Mouse (Mus musculus): ENCODE data around the gene Rasal2.

Rasal2 gene

GRCm38 (mm10) chr1:157334834-157335233, 77.6 kb downstream of the Rasal2 start:
- DNase-seq (ENCODE audit: low spot score), result no peak

- no peak for DNase-seq (ENCODE audit: low spot score)
Measured at GRCm38 (mm10) chr1:157328068-157328467, 84.3 kb downstream of the Rasal2 start.

- DNase-seq (ENCODE audit: low spot score), result no peak
Measured at GRCm38 (mm10) chr1:157323091-157323490, 89.3 kb downstream of the Rasal2 start.

- no peak for DNase-seq (ENCODE audit: low spot score)
Measured at GRCm38 (mm10) chr1:157318896-157319295, 93.5 kb downstream of the Rasal2 start.

- DNase-seq (ENCODE audit: low spot score), result no peak
Measured at GRCm38 (mm10) chr1:157301266-157301665, 111.1 kb downstream of the Rasal2 start.

- no peak for DNase-seq (ENCODE audit: low spot score)
Measured at GRCm38 (mm10) chr1:157299559-157299958, 112.8 kb downstream of the Rasal2 start.

GRCm38 (mm10) chr1:157298990-157299389, 113.4 kb downstream of the Rasal2 start:
- DNase-seq (ENCODE audit: low spot score), result no peak

GRCm38 (mm10) chr1:157297137-157297536, 115.3 kb downstream of the Rasal2 start:
- no peak for DNase-seq (ENCODE audit: low spot score)

- DNase-seq (ENCODE audit: low spot score), result no peak
Measured at GRCm38 (mm10) chr1:157295868-157296267, 116.5 kb downstream of the Rasal2 start.

GRCm38 (mm10) chr1:157290173-157290572, 122.2 kb downstream of the Rasal2 start:
- no peak for DNase-seq (ENCODE audit: low spot score)

- DNase-seq (ENCODE audit: low spot score), result no peak
Measured at GRCm38 (mm10) chr1:157289251-157289650, 123.1 kb downstream of the Rasal2 start.

GRCm38 (mm10) chr1:157286561-157286960, 125.8 kb downstream of the Rasal2 start:
- peak; percentile 10 for DNase-seq (ENCODE audit: low spot score)

GRCm38 (mm10) chr1:157285366-157285765, 127.0 kb downstream of the Rasal2 start:
- DNase-seq (ENCODE audit: low spot score), result no peak

GRCm38 (mm10) chr1:157280781-157281180, 131.6 kb downstream of the Rasal2 start:
- DNase-seq (ENCODE audit: low spot score), result no peak

GRCm38 (mm10) chr1:157275672-157276307, 136.6 kb downstream of the Rasal2 start:
- DNase-seq (ENCODE audit: low spot score), result no peak

GRCm38 (mm10) chr1:157267894-157268293, 144.5 kb downstream of the Rasal2 start:
- no peak for DNase-seq (ENCODE audit: low spot score)

GRCm38 (mm10) chr1:157256562-157256961, 155.8 kb downstream of the Rasal2 start:
- DNase-seq (ENCODE audit: low spot score), result no peak

- no peak for DNase-seq (ENCODE audit: low spot score)
Measured at GRCm38 (mm10) chr1:157255776-157256175, 156.6 kb downstream of the Rasal2 start.

GRCm38 (mm10) chr1:157253600-157254490, 158.6 kb downstream of the Rasal2 start:
- no peak for DNase-seq (ENCODE audit: low spot score)

- no peak for DNase-seq (ENCODE audit: low spot score)
Measured at GRCm38 (mm10) chr1:157248112-157248511, 164.3 kb downstream of the Rasal2 start.

- DNase-seq (ENCODE audit: low spot score), result no peak
Measured at GRCm38 (mm10) chr1:157247341-157247740, 165.1 kb downstream of the Rasal2 start.

- DNase-seq (ENCODE audit: low spot score), result no peak
Measured at GRCm38 (mm10) chr1:157246779-157247178, 165.6 kb downstream of the Rasal2 start.

GRCm38 (mm10) chr1:157244453-157244790, 168.0 kb downstream of the Rasal2 start:
- DNase-seq (ENCODE audit: low spot score), result no peak
